Mouse (Mus musculus) cerebellum, adult 2 months (tissue): ENCODE measurements around the gene Gli3. TPM values are rescaled to one million over a fixed set of nuclear protein-coding genes. Genes with fewer than 3 reads are reported as not detected.

Source experiments
- DNase-seq, 2 experiments: peaks; one replicate each; pipeline ENCODE4 v3.0.0; 2021
- H3K27ac ChIP-seq: fragments of 200-500 bp; 2 replicates; pipeline ENCODE4 v1.5.1; 2012; ENCODE audit warnings: low read length, control low read depth, inconsistent platforms; ENCODE audit not compliant: insufficient read depth
- H3K27me3 ChIP-seq: fragments of 200-500 bp; 2 replicates; pipeline ENCODE4 v1.6.1; 2012; ENCODE audit warnings: inconsistent platforms, mild to moderate bottlenecking, low read length, moderate library complexity; ENCODE audit not compliant: control insufficient read depth, insufficient read depth
- H3K4me1 ChIP-seq: fragments of 200-500 bp; 2 replicates; pipeline ENCODE4 v1.6.1; 2011; ENCODE audit warnings: low read length; ENCODE audit not compliant: control insufficient read depth, insufficient read depth
- H3K4me3 ChIP-seq: fragments of 200-500 bp; replicated peaks from 2 replicates; pipeline ENCODE3; 2011; ENCODE audit warnings: mild to moderate bottlenecking, low read depth, low read length, control low read depth; ENCODE audit not compliant: insufficient read depth
- CTCF ChIP-seq: fragments of 200-500 bp; IDR thresholded peaks from 2 replicates; pipeline ENCODE4 v1.5.1; 2011; ENCODE audit warnings: low read depth, mild to moderate bottlenecking, control low read depth, low read length, moderate library complexity, borderline replicate concordance; ENCODE audit not compliant: insufficient read depth
- POLR2A ChIP-seq: fragments of 200-500 bp; IDR thresholded peaks from 2 replicates; pipeline ENCODE4 v1.6.1; 2011; ENCODE audit warnings: low read length, control low read depth, borderline replicate concordance; ENCODE audit not compliant: insufficient read depth
- WGBS: fragments of 180-500 bp; shearing (Covaris S2); methylation state at CpG from one replicate; pipeline ENCODE4 v1.1.7; 2018; 5-methylcytosine and 5-hydroxymethylcytosine counted together
- polyA plus RNA-seq: library from polyadenylated mRNA; depleted of rRNA; stranded (reverse); fragments of >200 nt; gene quantifications from 2 replicates; pipeline ENCODE4 v1.2.3, GENCODE M21; 2012

Gene Gli3
- polyA plus RNA-seq, 1 experiment: 2.4 TPM

- no peak overlapping the region for H3K4me3 ChIP-seq
- H3K4me1 ChIP-seq: no peaks in the 10 kb centered on the region
- no peak for DNase-seq
- 61% methylated on average over 15 of the region's 15 CpGs for WGBS
- H3K27ac ChIP-seq: no peak overlapping the region
- no peak for TF ChIP-seq POLR2A
- no peak for TF ChIP-seq CTCF
- H3K27me3 ChIP-seq: no peaks in the 10 kb centered on the region
Measured at GRCm38 (mm10) chr13:15570908-15571568, 108.0 kb downstream of the Gli3 start.

GRCm38 (mm10) chr13:15577133-15577917 is 114.3 kb downstream of the Gli3 start:
- H3K27me3 ChIP-seq: no peaks in the 10 kb centered on the region
- no peak for DNase-seq
- TF ChIP-seq POLR2A (no peak), CTCF (no peak)
- H3K4me1 ChIP-seq: no peaks in the 10 kb centered on the region
- H3K4me3 ChIP-seq: no peak overlapping the region
- WGBS: 63% methylated on average over 8 of the region's 8 CpGs
- H3K27ac ChIP-seq: no peak overlapping the region

- Histone ChIP-seq H3K27ac (no peak overlapping the region), H3K27me3 (no peaks in the 10 kb centered on the region), H3K4me1 (no peaks in the 10 kb centered on the region), H3K4me3 (no peak overlapping the region)
- no peak for DNase-seq
- no peak for TF ChIP-seq CTCF
- WGBS: 59% methylated on average over 5 of the region's 5 CpGs
Measured at GRCm38 (mm10) chr13:15580458-15580857, 117.4 kb downstream of the Gli3 start.

- no peak for TF ChIP-seq CTCF
- TF ChIP-seq POLR2A: no peak
- H3K27ac ChIP-seq: no peak overlapping the region
- no peaks in the 10 kb centered on the region for H3K27me3 ChIP-seq
- 90% methylated on average over 2 of the region's 2 CpGs for WGBS
- no peaks in the 10 kb centered on the region for H3K4me1 ChIP-seq
- H3K4me3 ChIP-seq: no peak overlapping the region
- no peak for DNase-seq
Measured at GRCm38 (mm10) chr13:15585941-15586340, 122.9 kb downstream of the Gli3 start.

- TF ChIP-seq CTCF (no peak), POLR2A (no peak)
- DNase-seq: no peak
- no peak overlapping the region for H3K4me3 ChIP-seq
- no peaks in the 10 kb centered on the region for H3K27me3 ChIP-seq
- no peak overlapping the region for H3K27ac ChIP-seq
- no peaks in the 10 kb centered on the region for H3K4me1 ChIP-seq
- WGBS: 33% methylated on average over 16 of the region's 16 CpGs
Measured at GRCm38 (mm10) chr13:15588278-15589272, 125.5 kb downstream of the Gli3 start.

- Histone ChIP-seq H3K27ac (no peak overlapping the region), H3K4me1 (no peaks in the 10 kb centered on the region), H3K4me3 (no peak overlapping the region), H3K27me3 (no peaks in the 10 kb centered on the region)
- no peak for DNase-seq
- TF ChIP-seq POLR2A (no peak), CTCF (no peak)
- 86% methylated on average over 6 of the region's 6 CpGs for WGBS
Measured at GRCm38 (mm10) chr13:15590326-15590933, 127.4 kb downstream of the Gli3 start.

GRCm38 (mm10) chr13:15596667-15597066 is 133.6 kb downstream of the Gli3 start:
- no peak for TF ChIP-seq CTCF
- TF ChIP-seq POLR2A: no peak
- Histone ChIP-seq H3K27ac (no peak overlapping the region), H3K4me3 (no peak overlapping the region), H3K27me3 (no peaks in the 10 kb centered on the region), H3K4me1 (no peaks in the 10 kb centered on the region)
- WGBS: 72% methylated on average over 5 of the region's 5 CpGs
- DNase-seq: no peak
